Comparison of ENCODE assay signal across 26 mouse cellular contexts in the genomic region with DNA sequence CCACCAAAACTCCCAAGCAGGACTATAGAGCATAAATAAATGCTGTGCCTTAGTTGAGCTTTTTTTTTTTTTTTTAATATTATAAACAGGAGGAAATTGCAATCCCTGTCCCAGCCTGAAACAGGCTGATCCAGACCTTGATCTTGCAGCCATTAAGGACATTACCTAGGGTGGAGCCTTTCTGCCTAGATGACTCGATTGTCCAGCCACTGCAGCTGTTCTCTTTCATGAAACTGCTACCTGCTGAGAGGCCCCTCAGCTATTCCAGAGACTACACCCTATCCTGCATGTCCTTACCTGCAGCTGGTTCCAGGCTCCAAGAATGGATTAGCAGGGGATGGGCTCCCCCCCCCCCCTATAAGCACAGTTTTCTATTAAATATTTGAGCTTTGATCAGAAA. TPM values are rescaled to one million over a fixed set of nuclear protein-coding genes. Genes with fewer than 3 reads are reported as not detected.
"Had no signal": no experiment of that assay in that cellular context is flagged by ENCODE, and none has a peak within 500 bp of the region (broad histone marks: within the 10 kb centered on the region; RNA-seq: fewer than 3 reads in every experiment).

No protein-coding gene starts in this region.

- DNase-seq: lung, adult 18-20 months; lung, embryonic 14.5 days; lung, postnatal 10 days; lung, postnatal 4 days; midbrain, embryonic 14.5 days; retina, postnatal 1 day; right cerebral cortex, adult 18-20 months; right cerebral cortex, postnatal 25 days; right cerebral cortex, postnatal 4 days; spleen, adult 18-20 months; thymus, adult 18-20 months; thymus, postnatal 14 days; thymus, postnatal 36 days had no signal

- H3K4me1 ChIP-seq: midbrain, embryonic 10.5 days; midbrain, embryonic 12.5 days; neural tube, embryonic 13.5 days; neural tube, embryonic 15.5 days had no signal

- H3K4me3 ChIP-seq: midbrain, embryonic 10.5 days; midbrain, embryonic 12.5 days; myocyte; neural tube, embryonic 13.5 days; neural tube, embryonic 15.5 days had no signal

- H3K9ac ChIP-seq: lung, embryonic 14.5 days; midbrain, embryonic 12.5 days; neural tube, embryonic 13.5 days; neural tube, embryonic 15.5 days had no signal

- H3K36me3 ChIP-seq: midbrain, embryonic 10.5 days; midbrain, embryonic 12.5 days; neural tube, embryonic 13.5 days; neural tube, embryonic 15.5 days had no signal

- H3K27me3 ChIP-seq: midbrain, embryonic 12.5 days; neural tube, embryonic 13.5 days; neural tube, embryonic 15.5 days had no signal

- H3K27ac ChIP-seq: midbrain, embryonic 10.5 days; midbrain, embryonic 12.5 days; neural tube, embryonic 13.5 days; neural tube, embryonic 15.5 days had no signal

RNA-seq across cellular contexts. Expression of a gene that starts 49.0 kb away (rescaled TPM):
- total RNA-seq: megakaryocyte-erythroid progenitor cell, adult 5-6 weeks had no signal
- polyA plus RNA-seq: lung, embryonic 14.5 days; lung, embryonic 16.5 days; midbrain, embryonic 10.5 days; midbrain, embryonic 12.5 days; midbrain, embryonic 14.5 days; midbrain, embryonic 16.5 days; neural tube, embryonic 11.5 days; neural tube, embryonic 13.5 days; neural tube, embryonic 15.5 days; small intestine, adult 2 months; stomach, embryonic 14.5 days; stomach, embryonic 16.5 days; thymus, postnatal 0 days had no signal
